ENCODE assay signal across 8 mouse cellular contexts in the genomic region with DNA sequence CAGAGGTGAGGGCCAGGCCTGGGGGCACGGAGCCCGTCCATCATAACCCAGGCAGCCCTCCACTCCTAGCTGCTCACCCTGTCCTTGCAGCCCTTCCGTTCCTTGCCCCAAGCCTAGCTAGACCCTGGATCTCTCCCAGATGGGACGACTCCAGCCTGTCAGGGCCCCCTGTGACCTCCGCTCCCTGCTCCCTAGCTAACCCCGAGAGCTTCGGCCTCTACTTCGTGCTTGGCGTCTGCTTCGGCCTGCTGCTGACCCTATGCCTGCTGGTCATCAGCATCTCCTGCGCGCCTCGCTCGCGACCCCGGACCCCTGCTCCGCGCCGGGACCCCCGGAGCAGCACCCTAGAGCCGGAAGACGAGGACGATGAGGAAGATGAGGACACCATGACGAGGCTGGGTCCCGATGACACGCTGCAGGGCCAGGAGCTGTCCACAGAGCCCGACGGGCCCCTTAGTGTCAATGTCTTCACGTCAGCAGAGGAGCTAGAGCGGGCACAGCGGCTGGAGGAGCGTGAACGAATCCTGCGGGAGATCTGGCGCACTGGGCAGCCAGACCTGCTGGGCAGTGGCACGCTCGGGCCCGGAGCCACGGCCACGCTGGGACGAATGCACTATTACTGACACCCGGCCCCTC. TPM values are rescaled to one million over a fixed set of nuclear protein-coding genes. Genes with fewer than 3 reads are reported as not detected.
A peak's percentile ranks its signal among the peaks of the same experiment; 100 is the strongest.
DNase-seq lines count a peak whose midpoint lies in the region; ATAC-seq lines count a peak whose summit lies in the region.

No protein-coding gene starts in this region.

- H3K36me3 ChIP-seq in heart, embryonic 13.5 days = peaks cover 19% of the 10 kb centered on the region
- peaks cover 15% of the 10 kb centered on the region for H3K36me3 ChIP-seq in limb, embryonic 12.5 days
- H3K36me3 ChIP-seq in neural tube, embryonic 12.5 days = no peaks in the 10 kb centered on the region

- H3K9ac ChIP-seq in heart, embryonic 13.5 days = peak overlapping the region; percentile 87
- H3K9ac ChIP-seq in limb, embryonic 12.5 days (replicated peaks) = peak overlapping the region; percentile 92
- peak overlapping the region; percentile 55; the same call in 1 of the 2 replicates for H3K9ac ChIP-seq in neural tube, embryonic 12.5 days

- H3K27ac ChIP-seq in heart, embryonic 13.5 days (replicated peaks) = peak overlapping the region; percentile 93
- H3K27ac ChIP-seq in limb, embryonic 12.5 days = peak overlapping the region; percentile 98
- H3K27ac ChIP-seq in neural tube, embryonic 12.5 days = no peak overlapping the region

- H3K4me2 ChIP-seq in heart, embryonic 13.5 days = peak overlapping the region; percentile 78
- peak overlapping the region; percentile 99 for H3K4me2 ChIP-seq in limb, embryonic 12.5 days
- peak overlapping the region; percentile 76 for H3K4me2 ChIP-seq in neural tube, embryonic 12.5 days (replicated peaks)

- peak overlapping the region; percentile 69 for H3K4me3 ChIP-seq in heart, embryonic 13.5 days
- H3K4me3 ChIP-seq in limb, embryonic 12.5 days (replicated peaks) = peak overlapping the region; percentile 80
- peak overlapping the region; percentile 48 for H3K4me3 ChIP-seq in neural tube, embryonic 12.5 days

- H3K9me3 ChIP-seq in heart, embryonic 13.5 days = no peaks in the 10 kb centered on the region
- H3K9me3 ChIP-seq in limb, embryonic 12.5 days = no peaks in the 10 kb centered on the region
- H3K9me3 ChIP-seq in neural tube, embryonic 12.5 days = no peaks in the 10 kb centered on the region

- peak; percentile 33 for DNase-seq in thymus, postnatal 4 days
- no peak for DNase-seq in thymus, postnatal 0 days (ENCODE audit: low spot score)
- DNase-seq in frontal cortex, postnatal 25 days (ENCODE audit: low spot score in 2 of 2) = no peak
- DNase-seq in spleen, postnatal 36 days (ENCODE audit: low spot score in 2 of 2) = no peak

- peaks cover 50% of the 10 kb centered on the region for H3K4me1 ChIP-seq in heart, embryonic 13.5 days
- peaks cover 60% of the 10 kb centered on the region for H3K4me1 ChIP-seq in limb, embryonic 12.5 days (replicated peaks)
- peaks cover 9% of the 10 kb centered on the region for H3K4me1 ChIP-seq in neural tube, embryonic 12.5 days

- peaks cover 25% of the 10 kb centered on the region for H3K27me3 ChIP-seq in heart, embryonic 13.5 days (replicated peaks)
- H3K27me3 ChIP-seq in limb, embryonic 12.5 days = no peaks in the 10 kb centered on the region
- peaks cover 31% of the 10 kb centered on the region for H3K27me3 ChIP-seq in neural tube, embryonic 12.5 days (replicated peaks)

- 20% methylated on average over 42 of the region's 42 CpGs for WGBS in heart, embryonic 13.5 days
- WGBS in limb, embryonic 12.5 days = 8% methylated on average over 42 of the region's 42 CpGs
- 25% methylated on average over 42 of the region's 42 CpGs for WGBS in neural tube, embryonic 12.5 days

- ATAC-seq in heart, embryonic 13.5 days (ENCODE audit: extremely low read depth, insufficient number of reproducible peaks, low FRiP score, low TSS enrichment) = no peak
- no peak for ATAC-seq in limb, embryonic 12.5 days (ENCODE audit: insufficient number of reproducible peaks, insufficient read depth, low FRiP score, low TSS enrichment, low read depth)
- no peak for ATAC-seq in neural tube, embryonic 12.5 days (ENCODE audit: low FRiP score, low read depth)
- ATAC-seq in frontal cortex, adult (ENCODE audit: low TSS enrichment) = no peak

RNA-seq across cellular contexts. Expression of a gene that starts 1.6 kb away (rescaled TPM):
- polyA plus RNA-seq in thymus, postnatal 0 days (2015; fragmentation: Nextera tagmentation; extraction: Ambion mirVana) = 28.2 and 28.7 TPM in 2 replicates
- 30.9 and 34.2 TPM in 2 replicates for polyA plus RNA-seq in heart, embryonic 13.5 days (2015; fragmentation: Nextera tagmentation; extraction: Ambion mirVana)
- 65.6 and 67.5 TPM in 2 replicates for polyA plus RNA-seq in limb, embryonic 12.5 days (2016; fragmentation: Nextera tagmentation; extraction: Ambion mirVana)
- 28.7 and 33.5 TPM in 2 replicates for polyA plus RNA-seq in neural tube, embryonic 12.5 days (2016; fragmentation: Nextera tagmentation; extraction: Ambion mirVana)

RNA-seq across cellular contexts. Expression of a gene that starts 14.1 kb away (rescaled TPM):
- 2.2 and 2.7 TPM in 2 replicates for polyA plus RNA-seq in thymus, postnatal 0 days (2015; fragmentation: Nextera tagmentation; extraction: Ambion mirVana)
- 2.8 and 3.0 TPM in 2 replicates for polyA plus RNA-seq in heart, embryonic 13.5 days (2015; fragmentation: Nextera tagmentation; extraction: Ambion mirVana)
- 7.2 and 8.4 TPM in 2 replicates for polyA plus RNA-seq in limb, embryonic 12.5 days (2016; fragmentation: Nextera tagmentation; extraction: Ambion mirVana)
- polyA plus RNA-seq in neural tube, embryonic 12.5 days (2016; fragmentation: Nextera tagmentation; extraction: Ambion mirVana) = 2.0 and 2.1 TPM in 2 replicates

RNA-seq across cellular contexts. Expression of a gene that starts 45.4 kb away (rescaled TPM):
- 26.5 and 28.8 TPM in 2 replicates for polyA plus RNA-seq in thymus, postnatal 0 days (2015; fragmentation: Nextera tagmentation; extraction: Ambion mirVana)
- polyA plus RNA-seq in heart, embryonic 13.5 days (2015; fragmentation: Nextera tagmentation; extraction: Ambion mirVana) = 26.4 and 26.6 TPM in 2 replicates
- polyA plus RNA-seq in limb, embryonic 12.5 days (2016; fragmentation: Nextera tagmentation; extraction: Ambion mirVana) = 41.1 and 45.2 TPM in 2 replicates
- 46.2 and 49.4 TPM in 2 replicates for polyA plus RNA-seq in neural tube, embryonic 12.5 days (2016; fragmentation: Nextera tagmentation; extraction: Ambion mirVana)

RNA-seq across cellular contexts. Expression of a gene that starts 52.7 kb away (rescaled TPM):
- 55.9 and 61.0 TPM in 2 replicates for polyA plus RNA-seq in thymus, postnatal 0 days (2015; fragmentation: Nextera tagmentation; extraction: Ambion mirVana)
- polyA plus RNA-seq in heart, embryonic 13.5 days (2015; fragmentation: Nextera tagmentation; extraction: Ambion mirVana) = 35.2 and 48.6 TPM in 2 replicates
- 43.2 and 44.3 TPM in 2 replicates for polyA plus RNA-seq in limb, embryonic 12.5 days (2016; fragmentation: Nextera tagmentation; extraction: Ambion mirVana)
- 38.8 and 38.9 TPM in 2 replicates for polyA plus RNA-seq in neural tube, embryonic 12.5 days (2016; fragmentation: Nextera tagmentation; extraction: Ambion mirVana)

RNA-seq across cellular contexts. Expression of a gene that starts 53.4 kb away (rescaled TPM):
- 173 and 202 TPM in 2 replicates for polyA plus RNA-seq in thymus, postnatal 0 days (2015; fragmentation: Nextera tagmentation; extraction: Ambion mirVana)
- polyA plus RNA-seq in heart, embryonic 13.5 days (2015; fragmentation: Nextera tagmentation; extraction: Ambion mirVana) = 127 and 134 TPM in 2 replicates
- 303 and 349 TPM in 2 replicates for polyA plus RNA-seq in limb, embryonic 12.5 days (2016; fragmentation: Nextera tagmentation; extraction: Ambion mirVana)
- polyA plus RNA-seq in neural tube, embryonic 12.5 days (2016; fragmentation: Nextera tagmentation; extraction: Ambion mirVana) = 236 and 241 TPM in 2 replicates
